Mouse (Mus musculus) brain, embryonic 14.5 days (tissue): ENCODE results near the gene Zfp2. TPM values are rescaled to one million over a fixed set of nuclear protein-coding genes. Genes with fewer than 3 reads are reported as not detected.

Experiments
- DNase-seq: peaks from one replicate; pipeline ENCODE4 v3.0.0-alpha.2; 2011; ENCODE audit warnings: low read depth
- CTCF ChIP-seq: fragments of 200-500 bp; IDR thresholded peaks from 2 replicates; pipeline ENCODE4 v1.5.1; 2012; ENCODE audit warnings: inconsistent platforms, mild to moderate bottlenecking, moderate library complexity, borderline replicate concordance; ENCODE audit not compliant: insufficient read depth, insufficient read length; ENCODE audit errors: extremely low read depth
- POLR2A ChIP-seq: fragments of 200-500 bp; IDR thresholded peaks from 2 replicates; pipeline ENCODE4 v1.6.1; 2012; ENCODE audit warnings: mild to moderate bottlenecking, inconsistent platforms, borderline replicate concordance; ENCODE audit not compliant: poor library complexity, insufficient read depth, insufficient read length, severe bottlenecking; ENCODE audit errors: extremely low read depth
- polyA plus RNA-seq: library from polyadenylated mRNA; depleted of rRNA; stranded (reverse); fragments of >200 nt; gene quantifications from 2 replicates; pipeline ENCODE4 v1.2.3, GENCODE M21; 2012; rRNA removed

The Zfp2 gene
- polyA plus RNA-seq = 20.7 and 25.5 TPM in 2 replicates

DNA sequence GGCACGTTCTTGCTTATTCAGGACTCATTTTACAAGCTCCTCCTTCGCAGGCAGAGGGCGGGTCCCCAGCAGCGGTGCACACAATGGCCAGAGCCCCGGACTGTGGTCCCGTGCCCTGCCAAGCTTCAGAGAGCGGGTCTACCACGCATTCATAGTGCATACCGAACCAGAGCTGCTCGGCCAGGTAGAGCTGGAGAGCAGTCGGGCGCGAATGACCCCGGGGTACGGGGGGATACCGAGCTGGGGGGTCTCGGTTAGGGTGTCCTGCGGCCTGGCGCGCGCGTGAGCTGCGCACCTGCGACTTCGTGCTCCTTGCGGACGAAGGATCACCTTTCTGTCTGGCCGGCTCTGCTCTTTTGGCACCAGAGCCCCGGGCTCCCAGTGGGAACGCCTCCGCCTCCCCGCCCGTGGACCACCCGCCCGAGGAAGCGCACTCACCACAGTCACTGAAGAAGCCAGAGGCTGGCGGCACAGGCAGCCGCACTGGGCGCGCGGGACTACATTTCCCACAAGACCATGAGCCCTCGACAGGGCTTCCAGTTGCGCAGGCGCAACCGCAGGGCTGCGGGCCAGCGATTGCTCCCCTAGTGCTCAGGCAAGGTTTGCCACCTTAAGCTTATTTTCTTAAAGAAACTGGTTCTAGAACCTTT is at the start of gene Zfp2:
Gene Zfp2 (minus strand): TSS at position 495 of the 650 bp plus-strand sequence.
- peak; percentile 98 for DNase-seq
- TF ChIP-seq POLR2A (peak; percentile 72; the same call in 1 of the 2 replicates), CTCF (peak; percentile 77)

GRCm38 (mm10) chr11:50964886-50965285 is 48.9 kb upstream of the Zfp2 start:
- DNase-seq = no peak
- no peak for TF ChIP-seq POLR2A
- no peak for TF ChIP-seq CTCF

GRCm38 (mm10) chr11:50953665-50954064 is 37.7 kb upstream of the Zfp2 start, which contains the start of gene Prop1:
Prop1 (minus strand) TSS chr11:50953765.
- TF ChIP-seq POLR2A (no peak), CTCF (no peak)
- no peak for DNase-seq

GRCm38 (mm10) chr11:50952290-50952689 is 36.3 kb upstream of the Zfp2 start:
- DNase-seq = peak; percentile 8
- no peak for TF ChIP-seq POLR2A
- no peak for TF ChIP-seq CTCF

GRCm38 (mm10) chr11:50943506-50943905 is 27.5 kb upstream of the Zfp2 start, which contains the start of gene 4933414I15Rik:
4933414I15Rik (minus strand) TSS chr11:50943765.
- DNase-seq = no peak
- TF ChIP-seq CTCF = no peak
- TF ChIP-seq POLR2A = no peak

- no peak for DNase-seq
- TF ChIP-seq CTCF (no peak), POLR2A (no peak)
Observed at GRCm38 (mm10) chr11:50942386-50942785, 26.4 kb upstream of the Zfp2 start.

GRCm38 (mm10) chr11:50939621-50940366 is 23.8 kb upstream of the Zfp2 start:
- TF ChIP-seq CTCF (peak; percentile 93), POLR2A (no peak)
- peak; percentile 86 for DNase-seq

DNA sequence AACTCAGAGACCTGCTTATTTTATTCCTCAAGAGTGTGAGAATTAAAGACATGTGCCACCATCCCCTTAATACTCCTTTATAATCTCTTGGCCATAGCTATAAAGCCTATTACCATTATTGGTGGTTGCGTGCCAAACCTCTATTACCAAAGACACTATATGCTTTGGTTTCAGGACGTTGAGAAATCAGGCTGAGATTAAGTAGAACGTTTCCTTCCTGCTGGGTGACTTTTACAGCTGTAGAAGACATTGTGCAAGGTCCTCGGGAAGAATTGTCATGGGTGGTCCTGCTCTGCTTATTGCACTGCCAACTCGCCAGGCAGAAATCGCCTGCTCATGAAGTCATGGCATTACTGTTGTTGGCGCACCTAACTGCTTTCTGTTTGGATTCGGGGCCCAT is 22.5 kb upstream of the Zfp2 start:
- TF ChIP-seq POLR2A = no peak
- TF ChIP-seq CTCF = no peak
- DNase-seq = no peak

GRCm38 (mm10) chr11:50932040-50932439 is 16.1 kb upstream of the Zfp2 start:
- DNase-seq = no peak
- no peak for TF ChIP-seq CTCF
- TF ChIP-seq POLR2A = no peak

DNA sequence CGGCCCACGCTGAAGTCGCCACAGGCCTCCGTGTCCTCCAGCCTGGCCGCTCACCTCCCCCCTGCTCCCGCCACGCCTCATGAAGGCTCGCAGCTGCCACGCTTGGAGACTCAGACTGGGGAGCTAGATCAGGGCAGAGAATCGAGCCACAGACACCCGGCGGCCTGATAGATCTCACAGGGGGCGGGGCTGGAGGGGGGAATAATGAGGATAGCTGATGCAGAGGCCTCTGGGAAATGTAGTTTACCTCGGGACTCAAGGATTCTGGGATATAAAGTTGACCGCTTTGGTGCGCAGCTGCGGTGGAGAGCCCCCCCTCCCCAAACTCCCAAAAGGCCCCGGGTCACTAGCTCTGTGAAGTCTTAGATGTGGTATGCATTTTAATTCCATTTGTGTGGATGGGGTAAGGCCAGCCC is 15.5 kb upstream of the Zfp2 start, which contains the start of gene Zfp354b:
Gene Zfp354b (minus strand): TSS at position 183 of the 416 bp plus-strand sequence.
- DNase-seq = peak; percentile 98
- no peak for TF ChIP-seq CTCF
- no peak for TF ChIP-seq POLR2A

DNA sequence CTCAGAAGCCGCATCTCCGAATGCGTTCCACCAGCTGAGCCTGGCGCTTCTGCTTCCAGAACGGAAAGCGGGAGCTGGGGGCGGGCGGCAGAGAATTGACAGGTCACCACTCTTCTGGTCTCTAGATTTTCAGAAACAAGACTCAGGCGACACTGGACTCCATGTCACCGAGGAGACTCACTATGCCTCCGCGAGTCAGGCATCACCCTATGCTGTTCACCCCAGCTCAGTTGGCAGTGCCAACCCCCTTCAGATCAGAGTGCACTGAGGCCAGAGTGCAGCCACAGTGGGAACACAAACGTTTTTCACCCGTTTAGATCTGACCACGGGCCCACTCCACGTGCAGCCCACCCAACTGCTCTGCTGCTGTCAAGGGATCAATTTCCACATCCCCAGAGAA is 15.1 kb upstream of the Zfp2 start:
- no peak for DNase-seq
- TF ChIP-seq POLR2A (no peak), CTCF (no peak)
